Mouse (Mus musculus): ENCODE data around the gene Alpk1. TPM values are rescaled to one million over a fixed set of nuclear protein-coding genes. Genes with fewer than 3 reads are reported as not detected.

Gene Alpk1
- polyA plus RNA-seq (2012; ENCODE audit: low replicate concordance) = 0.24 and 0.38 TPM in 2 replicates

GRCm38 (mm10) chr3:127780021-127780644, at the start of gene Alpk1:
Gene Alpk1, minus strand, starts transcription at chr3:127780527.

GRCm38 (mm10) chr3:127789500-127790191, 9.3 kb upstream of the Alpk1 start, which contains the start of gene Tifa:
Gene Tifa, plus strand, starts transcription at chr3:127789805.

GRCm38 (mm10) chr3:127633080-127634032, 147.0 kb downstream of the Alpk1 start, which contains the start of gene Neurog2:
Gene Neurog2, plus strand, starts transcription at chr3:127633135.

Other genes with a start within 250 kb of the Alpk1 start
- 11.8 and 20.3 TPM in 2 replicates for gene Larp7, start 227.2 kb downstream of the Alpk1 start, polyA plus RNA-seq (2012; ENCODE audit: low replicate concordance)
- gene Zgrf1, start 227.0 kb downstream of the Alpk1 start, polyA plus RNA-seq (2012; ENCODE audit: low replicate concordance) = 0.48 and 2.2 TPM in 2 replicates
- not detected in 2 replicates for gene Neurog2, start 147.4 kb downstream of the Alpk1 start, polyA plus RNA-seq (2012; ENCODE audit: low replicate concordance)
- gene Tifa, start 9.3 kb upstream of the Alpk1 start, polyA plus RNA-seq (2012; ENCODE audit: low replicate concordance) = 68.3 and 80.1 TPM in 2 replicates
- gene Ap1ar, start 57.0 kb upstream of the Alpk1 start, polyA plus RNA-seq (2012; ENCODE audit: low replicate concordance) = 32.9 and 57.1 TPM in 2 replicates
- 35.4 and 79.5 TPM in 2 replicates for gene Fam241a, start 115.8 kb upstream of the Alpk1 start, polyA plus RNA-seq (2012; ENCODE audit: low replicate concordance)

All from leukemia stem cell, adult 10-12 weeks (primary cell).